Mouse (Mus musculus): Measurements from ENCODE around the gene Ncor2. TPM values are rescaled to one million over a fixed set of nuclear protein-coding genes. Genes with fewer than 3 reads are reported as not detected.

The Ncor2 gene
- total RNA-seq, 2 experiments from 2014 or later = 171 to 187 TPM

DNA sequence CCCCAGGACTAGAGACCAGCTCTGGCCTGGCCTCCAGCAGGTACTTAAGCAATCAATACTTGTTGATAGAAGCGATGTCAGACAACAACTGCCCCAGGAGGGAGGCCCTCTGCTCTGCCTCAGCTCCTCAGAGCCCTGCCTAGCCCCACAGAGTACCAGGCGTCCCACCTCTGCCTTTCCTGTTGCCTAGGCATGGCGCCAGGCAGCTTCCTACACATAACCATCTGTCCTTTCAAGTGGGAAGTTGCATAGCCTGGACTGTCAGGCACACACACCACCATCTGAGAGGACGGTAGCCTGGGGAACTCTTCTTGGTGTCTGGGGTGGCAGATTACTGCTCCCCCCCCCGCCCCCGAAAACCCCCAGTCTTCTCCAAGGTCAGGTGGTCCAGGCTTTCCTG, 182.2 kb downstream of the Ncor2 start:
- DNase-seq (ENCODE audit: low spot score in 2 of 2) = no peak

GRCm38 (mm10) chr5:124992891-124993290, 186.1 kb downstream of the Ncor2 start:
- no peak for DNase-seq (ENCODE audit: low spot score in 2 of 2)

- no peak for DNase-seq (ENCODE audit: low spot score in 2 of 2)
Observed at GRCm38 (mm10) chr5:124992323-124992722, 186.7 kb downstream of the Ncor2 start.

DNA sequence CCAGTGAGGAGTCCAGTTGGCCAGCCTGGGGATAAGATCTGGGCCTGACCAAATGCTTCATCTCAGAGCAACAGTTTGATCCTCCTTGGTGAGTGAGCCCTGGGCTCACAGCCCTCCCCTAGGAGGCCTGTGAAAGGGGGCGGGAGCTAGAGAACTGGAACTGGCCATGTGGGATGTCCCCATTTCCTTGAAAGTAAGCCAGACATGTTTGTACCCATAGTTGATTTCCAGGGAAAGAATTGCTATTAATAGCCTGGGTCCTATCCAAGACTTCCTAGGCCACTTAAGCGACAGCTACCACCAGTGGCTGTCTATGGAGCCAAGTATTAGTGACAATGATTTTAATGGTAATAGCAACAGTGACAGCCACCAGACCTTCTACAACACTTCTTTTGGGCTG, 189.3 kb downstream of the Ncor2 start:
- no peak for DNase-seq (ENCODE audit: low spot score in 2 of 2)

DNA sequence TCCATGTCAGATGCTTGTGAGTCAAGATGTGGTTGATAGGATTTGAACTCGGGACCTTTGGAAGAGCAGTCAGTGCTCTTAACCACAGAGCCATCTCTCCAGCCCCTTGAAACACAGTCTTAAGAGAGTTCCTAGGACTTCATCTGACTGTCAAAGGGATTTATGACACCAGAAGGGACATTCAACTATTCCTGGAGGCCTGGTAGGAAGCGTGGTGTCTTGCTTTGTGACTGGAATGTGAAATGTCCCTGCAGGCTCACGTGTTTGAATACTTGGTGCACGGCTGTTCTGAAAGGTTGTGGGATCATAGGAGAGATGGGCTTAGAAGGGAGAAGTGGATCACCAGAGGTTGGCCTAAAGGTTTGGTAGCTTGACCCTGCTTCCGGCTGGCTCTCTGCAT, 192.4 kb downstream of the Ncor2 start:
- DNase-seq (ENCODE audit: low spot score in 2 of 2) = no peak

DNA sequence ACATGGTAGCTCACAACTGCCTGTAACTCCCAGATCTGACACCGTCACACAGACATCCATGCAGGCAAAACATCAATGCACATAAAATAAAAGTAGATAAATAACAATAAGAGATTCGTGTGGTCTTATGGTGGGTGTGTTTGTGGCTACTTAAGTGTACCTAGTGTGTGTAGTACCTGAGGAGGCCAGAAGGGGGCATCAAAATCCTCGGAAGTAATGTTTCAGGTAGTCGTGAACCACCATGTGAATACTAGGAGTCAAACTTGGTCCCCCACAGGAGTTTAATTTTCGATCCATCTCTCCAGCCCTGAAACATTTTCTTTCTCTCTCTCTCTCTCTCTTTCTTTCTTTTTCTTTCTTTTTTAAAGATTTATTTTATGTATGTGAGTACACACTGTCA, 192.8 kb downstream of the Ncor2 start:
- DNase-seq (ENCODE audit: low spot score in 2 of 2) = no peak

GRCm38 (mm10) chr5:124969790-124970189, 209.2 kb downstream of the Ncor2 start:
- DNase-seq (ENCODE audit: low spot score in 2 of 2) = no peak

Other genes with a start within 250 kb of the Ncor2 start
- gene Rflna, start 176.0 kb downstream of the Ncor2 start, total RNA-seq (2021) = 1 to 10 TPM; 1.5 to 1.7 TPM
- gene Scarb1, start 161.9 kb upstream of the Ncor2 start, total RNA-seq (2021) = 10 to 100 TPM; 55.4 to 56.7 TPM
- gene Gm10382, start 210.1 kb upstream of the Ncor2 start, total RNA-seq (2021) = under 1 TPM in 1 of 2 experiments, not detected in 1; 0.27 TPM
- gene Ubc, start 211.0 kb upstream of the Ncor2 start, total RNA-seq (2021) = 100 to 1,000 TPM; 760 to 831 TPM